Mouse (Mus musculus) lung, adult 2 months (tissue): Measurements from ENCODE around the gene Krt34. TPM values are rescaled to one million over a fixed set of nuclear protein-coding genes. Genes with fewer than 3 reads are reported as not detected.

Experiments used
- DNase-seq: peaks from one replicate; pipeline ENCODE4 v3.0.0; 2022
- H3K4me1 ChIP-seq: fragments of 200-500 bp; 2 replicates; pipeline ENCODE4 v1.6.1; 2011; ENCODE audit warnings: low read length; ENCODE audit not compliant: control insufficient read depth, insufficient read depth
- H3K4me3 ChIP-seq: fragments of 200-500 bp; replicated peaks from 2 replicates; pipeline ENCODE3; 2011; ENCODE audit warnings: low read depth, mild to moderate bottlenecking, control low read depth, low read length; ENCODE audit errors: extremely low read depth
- CTCF ChIP-seq: fragments of 200-500 bp; IDR thresholded peaks from 2 replicates; pipeline ENCODE4 v1.5.1; 2011; ENCODE audit warnings: mild to moderate bottlenecking, low read length, control low read depth; ENCODE audit not compliant: insufficient read depth
- POLR2A ChIP-seq: fragments of 200-500 bp; IDR thresholded peaks from 2 replicates; pipeline ENCODE4 v1.6.1; 2011; ENCODE audit warnings: low read depth, mild to moderate bottlenecking, control low read depth, low read length, borderline replicate concordance; ENCODE audit errors: extremely low read depth
- WGBS: fragments of 180-500 bp; shearing (Covaris S2); methylation state at CpG from one replicate; pipeline ENCODE4 v1.1.7; 2018; 5-methylcytosine and 5-hydroxymethylcytosine counted together
- polyA plus RNA-seq: library from polyadenylated mRNA; depleted of rRNA; stranded (reverse); fragments of >200 nt; gene quantifications from 2 replicates; pipeline ENCODE4 v1.2.3, GENCODE M21; 2012

The Krt34 gene
- polyA plus RNA-seq, 1 experiment: not detected

DNA sequence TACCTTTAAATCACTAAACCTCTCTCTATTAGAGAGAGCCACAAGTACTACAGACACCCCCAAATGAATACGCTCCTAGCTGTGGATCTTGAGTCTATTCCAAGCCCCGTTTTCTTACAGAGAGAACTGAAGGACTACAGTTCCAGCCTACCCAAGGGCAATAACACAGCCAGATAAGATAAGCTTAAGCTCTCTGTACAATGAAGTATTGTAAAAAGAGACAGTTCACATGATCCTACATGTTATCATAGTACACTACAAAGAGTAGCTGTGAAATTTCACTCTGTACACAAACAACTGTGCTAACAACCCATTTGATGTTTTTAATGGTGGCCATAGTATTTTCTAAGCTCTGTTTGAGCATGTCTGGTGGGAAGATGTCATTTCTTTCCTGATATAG, 5.8 kb upstream of the Krt34 start:
- no peak overlapping the region for H3K4me3 ChIP-seq
- no peak for DNase-seq
- TF ChIP-seq CTCF: no peak
- no peak for TF ChIP-seq POLR2A
- 76% methylated on average over 2 of the region's 2 CpGs for WGBS
- no peaks in the 10 kb centered on the region for H3K4me1 ChIP-seq

DNA sequence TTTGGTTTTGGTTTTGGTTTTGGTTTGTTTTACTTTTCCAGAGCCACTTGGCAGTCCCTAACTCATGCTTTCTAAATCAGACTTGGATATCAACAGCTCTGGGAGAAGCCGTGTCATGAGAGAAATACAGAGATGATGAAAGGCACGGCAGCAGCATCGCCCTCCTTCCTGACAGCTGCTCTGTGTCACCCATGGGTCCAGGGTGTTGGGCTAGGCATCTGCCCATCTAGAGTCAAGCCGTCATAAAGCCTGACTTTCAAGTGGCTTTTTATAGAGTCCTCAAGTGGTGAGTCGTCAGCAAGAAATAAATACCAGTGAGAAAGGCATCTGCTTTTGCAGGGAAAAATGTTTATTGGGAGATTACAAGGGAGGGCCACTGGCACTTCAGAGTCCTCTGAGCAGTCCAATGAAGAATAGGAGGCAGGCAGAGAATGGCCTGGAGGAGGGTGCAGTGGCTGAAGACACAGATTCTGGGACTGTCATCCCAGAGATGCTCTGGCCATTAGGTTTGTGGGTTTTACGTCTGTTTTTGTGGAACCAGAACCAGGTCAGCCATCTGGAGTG, 5.0 kb upstream of the Krt34 start:
- TF ChIP-seq POLR2A (no peak), CTCF (no peak)
- Histone ChIP-seq H3K4me1 (no peaks in the 10 kb centered on the region), H3K4me3 (no peak overlapping the region)
- 54% methylated on average over 6 of the region's 6 CpGs for WGBS
- no peak for DNase-seq

DNA sequence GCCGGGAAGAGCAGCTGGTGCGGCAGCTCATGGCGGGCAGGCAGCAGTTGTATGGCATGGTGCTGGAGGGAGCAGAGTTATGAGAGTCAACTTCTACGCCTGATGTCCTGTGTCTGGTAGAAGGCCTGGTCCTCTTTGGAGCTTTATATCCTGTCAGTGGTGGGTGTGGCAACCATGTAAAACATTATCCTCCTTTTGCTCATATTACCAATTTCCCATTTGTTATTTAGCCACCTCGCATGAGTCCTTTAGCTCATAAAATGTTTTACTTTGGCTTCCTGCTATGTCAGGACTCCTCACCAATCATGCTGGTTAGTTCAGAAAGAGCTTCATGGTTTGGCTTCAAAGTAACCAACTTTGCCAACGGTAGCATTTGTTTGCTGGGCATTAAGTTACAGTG, 11.6 kb downstream of the Krt34 start, which contains the start of gene Krt33b:
Gene Krt33b, minus strand, starts transcription at position 101 of the 400 bp plus-strand sequence.
- Histone ChIP-seq H3K4me3 (no peak within 1 kb of the TSS), H3K4me1 (no peaks in the 10 kb centered on the region)
- no peak for TF ChIP-seq CTCF
- no peak for TF ChIP-seq POLR2A
- 87% methylated on average over 6 of the region's 6 CpGs for whole genome bisulfite sequencing
- DNase-seq: no peak

DNA sequence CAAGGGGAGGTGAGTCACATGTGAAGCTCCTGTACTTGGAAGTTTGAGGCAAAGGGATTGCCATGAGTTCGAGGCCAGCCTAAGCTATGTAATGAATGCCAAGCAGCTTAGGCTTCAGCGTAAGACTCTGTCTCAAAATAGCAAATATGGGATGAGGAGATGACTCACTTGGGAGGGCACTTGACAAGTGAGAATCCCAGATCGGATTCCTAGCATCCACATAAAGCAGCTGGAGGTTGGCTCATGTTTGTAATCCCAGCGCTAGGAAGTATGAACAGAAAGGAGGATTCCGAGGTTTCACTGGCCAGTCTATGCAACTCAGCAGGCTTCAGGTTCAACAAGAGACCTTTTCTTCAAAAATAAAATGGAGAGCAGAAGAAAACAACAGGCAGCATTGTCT, 19.9 kb downstream of the Krt34 start:
- no peak for DNase-seq

DNA sequence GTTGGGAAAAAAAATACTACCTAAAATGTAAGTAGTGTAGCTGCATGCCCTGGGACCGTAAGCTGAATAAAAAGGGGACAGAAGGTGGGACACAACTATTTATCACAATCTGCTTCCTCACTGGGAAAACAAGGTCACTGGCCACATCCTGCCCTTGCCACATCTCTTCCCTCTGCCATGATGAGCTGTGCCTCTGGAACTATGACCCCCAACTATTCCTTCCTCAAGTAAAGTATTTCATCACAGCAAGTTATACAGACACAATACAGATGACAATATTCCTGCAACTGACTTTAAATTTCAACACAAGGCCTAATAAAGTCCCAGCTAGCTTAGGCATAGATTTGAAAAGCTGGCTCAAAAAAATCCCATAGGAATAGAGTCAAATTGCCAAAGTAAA, 21.9 kb downstream of the Krt34 start:
- no peak for DNase-seq
- WGBS: 60% methylated on average over 1 of the region's 1 CpGs
- no peaks in the 10 kb centered on the region; the same call in 1 of the 2 replicates for H3K4me1 ChIP-seq
- no peak overlapping the region for H3K4me3 ChIP-seq
- TF ChIP-seq CTCF: no peak
- no peak for TF ChIP-seq POLR2A

More for the DNA sequence above, 19.9 kb downstream of the Krt34 start:
- H3K4me3 ChIP-seq: no peak overlapping the region
- no peaks in the 10 kb centered on the region; the same call in 1 of the 2 replicates for H3K4me1 ChIP-seq
- no peak for TF ChIP-seq POLR2A
- TF ChIP-seq CTCF: no peak
- WGBS: 50% methylated on average over 5 of the region's 5 CpGs

DNA sequence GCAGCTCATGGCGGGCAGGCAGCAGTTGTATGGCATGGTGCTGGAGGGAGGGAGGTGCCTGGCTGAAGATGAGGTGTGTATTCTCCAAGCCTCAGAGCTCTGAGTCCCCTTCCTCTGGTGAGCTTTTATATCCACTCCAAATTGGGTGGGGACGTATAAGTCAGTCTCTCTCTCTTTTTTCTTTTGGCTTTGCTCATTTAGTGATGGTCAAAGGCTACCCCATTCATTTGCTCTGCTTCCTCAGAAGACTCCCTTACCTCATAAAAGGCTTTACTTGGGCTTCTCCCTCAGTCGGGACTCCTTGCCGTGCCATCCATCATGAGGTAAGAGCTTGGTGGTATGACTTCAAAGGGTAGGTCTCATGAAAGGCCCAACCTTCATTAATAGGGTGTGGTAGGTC, 25.2 kb downstream of the Krt34 start, which contains the start of gene Krt33a:
Gene Krt33a, minus strand, starts transcription at position 101 of the 400 bp plus-strand sequence.
- no peak for DNase-seq
- Histone ChIP-seq H3K4me3 (no peak within 1 kb of the TSS), H3K4me1 (no peaks in the 10 kb centered on the region)
- WGBS: 83% methylated on average over 4 of the region's 4 CpGs
- TF ChIP-seq CTCF (no peak), POLR2A (no peak)

DNA sequence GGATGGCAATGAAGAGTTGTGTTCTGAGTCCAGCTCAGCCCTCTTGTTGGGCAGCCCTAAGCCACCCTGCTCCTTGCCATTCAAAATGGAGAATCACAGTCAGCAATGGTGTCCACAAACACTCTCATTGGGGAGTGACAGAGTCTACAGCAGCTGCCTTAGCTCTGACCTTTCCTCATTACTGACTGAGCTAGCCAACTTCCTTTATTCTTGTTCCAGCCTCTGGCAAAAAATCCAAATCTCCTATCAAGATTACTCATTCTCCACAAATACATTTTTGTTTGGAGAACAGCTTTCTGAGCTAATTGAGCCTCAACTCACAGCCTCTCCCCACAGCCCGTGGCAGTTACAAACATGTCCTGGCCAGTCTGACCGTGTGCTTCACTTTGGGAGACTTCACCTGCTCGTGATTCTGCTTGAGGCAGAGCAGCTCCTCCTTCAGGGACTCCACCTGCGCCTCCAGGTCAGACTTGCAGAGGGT, 27.6 kb downstream of the Krt34 start:
- DNase-seq: no peak
- Histone ChIP-seq H3K4me1 (no peaks in the 10 kb centered on the region), H3K4me3 (no peak overlapping the region)
- 41% methylated on average over 4 of the region's 4 CpGs for WGBS
- TF ChIP-seq CTCF (no peak), POLR2A (no peak)

DNA sequence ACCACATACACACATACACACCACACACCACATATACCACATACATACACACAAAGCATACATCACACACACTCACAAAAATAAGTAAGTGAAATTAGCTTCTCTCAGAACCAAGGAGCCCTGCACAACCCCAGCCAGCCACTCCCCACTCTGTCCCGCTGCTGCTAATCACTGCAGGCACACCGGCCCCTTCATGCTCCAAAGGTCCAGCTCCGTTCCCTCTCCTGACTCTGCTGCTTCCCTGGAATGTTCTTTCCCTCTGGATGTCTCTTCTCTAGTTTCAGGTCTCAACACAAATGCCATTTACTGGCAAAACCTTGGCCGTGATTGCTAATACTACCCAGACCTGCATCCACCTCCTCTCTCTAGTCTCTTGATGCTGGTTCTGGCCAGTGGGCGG, 30.7 kb downstream of the Krt34 start:
- TF ChIP-seq POLR2A (no peak), CTCF (no peak)
- DNase-seq: no peak
- no peak overlapping the region for H3K4me3 ChIP-seq
- H3K4me1 ChIP-seq: no peaks in the 10 kb centered on the region
- WGBS: 85% methylated on average over 5 of the region's 5 CpGs

DNA sequence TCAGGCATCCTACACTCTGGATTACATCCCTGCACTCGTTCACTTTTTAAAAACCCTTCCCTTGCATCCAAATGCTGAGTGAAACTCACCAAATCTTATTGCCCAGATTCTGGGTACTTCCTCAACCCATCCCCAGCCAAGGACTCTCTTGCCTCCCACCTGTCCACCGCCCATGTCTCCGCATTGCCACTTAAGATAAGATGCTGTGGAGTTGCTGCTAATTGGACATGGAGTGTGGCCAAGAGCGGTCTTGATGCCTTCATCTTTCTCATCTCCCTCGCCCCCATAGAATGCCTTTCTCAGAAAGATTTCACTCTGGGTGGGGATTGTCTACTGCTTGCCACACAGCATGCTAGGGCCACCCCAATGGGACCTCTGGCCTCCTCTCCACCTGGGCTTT, 33.0 kb downstream of the Krt34 start:
- 79% methylated on average over 5 of the region's 5 CpGs for WGBS

DNA sequence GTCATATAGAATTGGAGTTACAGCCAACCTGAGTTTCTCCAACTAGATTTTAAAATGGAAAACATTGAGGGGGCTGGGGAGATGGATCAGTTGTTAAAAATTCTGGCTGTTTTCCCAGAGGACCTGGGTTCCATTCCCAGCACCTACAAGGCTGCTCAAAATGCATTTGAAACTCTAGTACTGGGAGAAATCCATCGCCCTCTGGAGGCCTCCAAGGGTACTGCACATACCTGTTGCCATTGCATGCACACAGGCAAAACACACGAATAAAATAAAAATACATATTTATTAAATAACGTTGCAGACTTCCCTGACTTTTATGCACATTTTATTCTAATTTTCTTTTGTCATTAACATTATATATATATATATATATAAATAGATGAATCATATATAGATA, 34.7 kb downstream of the Krt34 start:
- Histone ChIP-seq H3K4me3 (no peak overlapping the region), H3K4me1 (no peaks in the 10 kb centered on the region)
- WGBS: 58% methylated on average over 3 of the region's 3 CpGs
- no peak for DNase-seq
- TF ChIP-seq CTCF: peak; percentile 43
- TF ChIP-seq POLR2A: no peak

More for the DNA sequence above, 33.0 kb downstream of the Krt34 start:
- Histone ChIP-seq H3K4me3 (no peak overlapping the region), H3K4me1 (no peaks in the 10 kb centered on the region)
- no peak for TF ChIP-seq CTCF
- no peak for DNase-seq
